Mouse (Mus musculus): ENCODE results near the gene Baz2b. TPM values are rescaled to one million over a fixed set of nuclear protein-coding genes. Genes with fewer than 3 reads are reported as not detected.

Baz2b gene
- total and polyA plus RNA-seq, 3 experiments: 5.7 to 11.4 TPM; not detected in 1

DNA sequence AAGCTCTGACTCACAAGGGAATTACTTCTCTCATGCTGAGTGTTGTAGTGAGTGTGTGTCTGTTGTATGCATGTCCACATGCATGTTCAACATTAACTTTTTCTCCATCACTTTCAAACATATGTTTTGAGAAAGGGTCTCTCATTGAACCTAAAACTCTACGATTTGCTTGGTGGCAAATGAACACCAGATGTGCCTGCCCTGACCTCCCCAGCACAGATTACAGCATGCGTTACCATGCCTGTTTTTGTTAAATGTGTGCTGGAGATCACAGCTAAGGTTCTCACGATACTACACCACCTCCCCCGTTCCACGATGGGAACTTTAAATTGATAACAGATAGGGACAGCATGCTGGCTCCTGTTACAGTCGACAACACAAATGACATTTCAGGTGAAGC, 222.1 kb downstream of the Baz2b start:
- no peak for DNase-seq (ENCODE audit: low read depth, low spot score)
- Histone ChIP-seq H3K9ac (ENCODE audit: control insufficient read depth, low read depth, low read length, poor library complexity, severe bottlenecking) (no peak overlapping the region), H3K9me3 (replicated peaks; ENCODE audit: insufficient read depth, low read length) (no peaks in the 10 kb centered on the region), H3K4me3 (ENCODE audit: control insufficient read depth in 1 of 2, insufficient read depth in 1 of 2, low read depth in 2 of 2, low read length in 2 of 2) (no peak overlapping the region), H3K36me3 (ENCODE audit: control insufficient read depth in 1 of 2, insufficient read depth in 2 of 2, low read length in 2 of 2) (no peaks in the 10 kb centered on the region), H3K79me2 (ENCODE audit: control insufficient read depth, insufficient read depth, low read length, poor library complexity) (no peaks in the 10 kb centered on the region), H3K4me1 (ENCODE audit: control insufficient read depth in 1 of 2, insufficient read depth in 2 of 2, low read length in 2 of 2) (no peaks in the 10 kb centered on the region), H3K27me3 (ENCODE audit: control insufficient read depth in 1 of 2, insufficient read depth in 2 of 2, low read length in 2 of 2) (no peaks in the 10 kb centered on the region; a peak in 1 of 4 replicates), H3K27ac (ENCODE audit: control insufficient read depth, low read depth, low read length) (no peak overlapping the region)
- no peak for TF ChIP-seq MAZ (IDR thresholded peaks at IDR 0.05; ENCODE audit: low read depth, low read length)
- TF ChIP-seq KAT2A (conservative IDR thresholded peaks at IDR 0.05; ENCODE audit: low read depth, low read length): no peak
- no peak for TF ChIP-seq MXI1 (IDR thresholded peaks at IDR 0.05; ENCODE audit: low read depth, low read length)

DNA sequence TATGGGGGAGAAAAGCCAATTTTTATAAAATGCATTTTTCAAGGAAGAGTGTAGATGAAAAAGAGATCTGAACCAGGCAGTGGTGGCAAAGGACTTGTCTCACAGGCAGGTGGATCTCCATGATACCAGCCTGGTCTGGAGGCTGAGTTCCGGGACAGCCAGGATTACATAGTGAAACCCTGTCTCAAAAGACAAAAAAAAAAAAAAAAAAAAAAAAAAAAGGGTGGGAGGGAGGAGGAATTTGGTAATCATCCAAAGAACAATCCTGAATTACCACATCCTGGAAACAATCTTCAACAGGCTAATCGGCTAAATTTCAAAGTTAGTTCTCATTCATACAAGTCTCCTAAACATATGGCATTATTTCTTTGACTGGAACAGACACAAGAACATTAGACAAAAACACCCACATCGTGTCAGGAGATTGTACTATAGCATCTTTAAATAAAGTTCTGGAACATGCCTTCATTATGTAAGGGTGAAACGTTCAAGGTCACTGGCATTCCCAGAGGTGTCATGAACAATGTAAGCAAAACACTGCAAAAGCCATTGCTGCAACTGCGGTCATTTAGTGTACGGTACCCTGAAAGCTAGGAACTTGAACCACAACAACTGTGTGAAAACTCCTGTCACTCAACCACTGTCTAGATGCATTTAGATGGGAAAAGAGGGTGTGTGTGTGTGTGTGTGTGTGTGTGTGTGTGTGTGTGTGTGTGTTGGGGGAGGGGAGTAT, 230.0 kb downstream of the Baz2b start:
- Histone ChIP-seq H3K27ac (ENCODE audit: control insufficient read depth, low read depth, low read length) (no peak overlapping the region), H3K27me3 (ENCODE audit: control insufficient read depth in 1 of 2, insufficient read depth in 2 of 2, low read length in 2 of 2) (no peaks in the 10 kb centered on the region), H3K79me2 (ENCODE audit: control insufficient read depth, insufficient read depth, low read length, poor library complexity) (no peaks in the 10 kb centered on the region), H3K9me3 (replicated peaks; ENCODE audit: insufficient read depth, low read length) (no peaks in the 10 kb centered on the region), H3K36me3 (ENCODE audit: control insufficient read depth in 1 of 2, insufficient read depth in 2 of 2, low read length in 2 of 2) (peaks cover 0 to 19% of the 10 kb centered on the region in 2 experiments; a peak in 2 of 4 replicates), H3K4me1 (ENCODE audit: control insufficient read depth in 1 of 2, insufficient read depth in 2 of 2, low read length in 2 of 2) (peaks cover 4 to 16% of the 10 kb centered on the region in 2 experiments), H3K9ac (ENCODE audit: control insufficient read depth, low read depth, low read length, poor library complexity, severe bottlenecking) (no peak overlapping the region), H3K4me3 (ENCODE audit: control insufficient read depth in 1 of 2, insufficient read depth in 1 of 2, low read depth in 2 of 2, low read length in 2 of 2) (no peak overlapping the region)
- TF ChIP-seq POLR2A (IDR thresholded peaks at IDR 0.05; ENCODE audit: control insufficient read depth in 1 of 2, insufficient read depth in 1 of 2, low read depth in 1 of 2, low read length in 2 of 2, poor library complexity in 1 of 2) (no peak), ZNF384 (IDR thresholded peaks at IDR 0.05; ENCODE audit: low read depth, low read length) (0 out of 2 replicates have a peak, but pooled peaks have one; percentile 31)
- DNase-seq (ENCODE audit: low read depth, low spot score): no peak

DNA sequence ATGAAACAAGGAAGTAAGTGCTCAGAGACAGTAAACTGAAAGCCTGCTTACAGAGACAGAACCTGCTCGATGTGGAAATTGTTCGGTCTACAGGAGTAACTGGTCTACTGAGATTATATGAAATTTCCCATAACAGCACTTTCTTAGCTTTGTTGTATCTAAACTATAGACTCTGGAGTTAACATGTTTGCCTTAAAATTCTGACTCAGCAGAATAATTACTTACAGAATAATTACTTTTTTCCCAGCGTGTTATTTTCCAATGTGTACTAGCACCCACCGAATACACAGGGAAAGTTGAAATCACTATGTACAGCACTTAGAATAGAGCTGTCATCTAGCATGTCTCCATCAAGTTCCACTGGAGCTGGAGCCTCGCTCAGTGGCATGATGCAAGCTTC, 233.0 kb downstream of the Baz2b start:
- Histone ChIP-seq H3K36me3 (ENCODE audit: control insufficient read depth in 1 of 2, insufficient read depth in 2 of 2, low read length in 2 of 2) (peaks cover 0 to 28% of the 10 kb centered on the region in 2 experiments; a peak in 2 of 4 replicates), H3K9me3 (replicated peaks; ENCODE audit: insufficient read depth, low read length) (no peaks in the 10 kb centered on the region), H3K27ac (ENCODE audit: control insufficient read depth, low read depth, low read length) (peak overlapping the region; percentile 27; the same call in 1 of the 2 replicates), H3K27me3 (ENCODE audit: control insufficient read depth in 1 of 2, insufficient read depth in 2 of 2, low read length in 2 of 2) (no peaks in the 10 kb centered on the region), H3K4me1 (ENCODE audit: control insufficient read depth in 1 of 2, insufficient read depth in 2 of 2, low read length in 2 of 2) (peaks cover 11 to 24% of the 10 kb centered on the region in 2 experiments), H3K4me3 (ENCODE audit: control insufficient read depth in 1 of 2, insufficient read depth in 1 of 2, low read depth in 2 of 2, low read length in 2 of 2) (peak overlapping the region in 1 of 2 experiments; percentile 24; a peak in 1 of 4 replicates), H3K79me2 (ENCODE audit: control insufficient read depth, insufficient read depth, low read length, poor library complexity) (no peaks in the 10 kb centered on the region), H3K9ac (ENCODE audit: control insufficient read depth, low read depth, low read length, poor library complexity, severe bottlenecking) (peak overlapping the region; percentile 42; the same call in 1 of the 2 replicates)
- peak; percentile 45 for DNase-seq (ENCODE audit: low read depth, low spot score)
- no peak for TF ChIP-seq CHD1 (IDR thresholded peaks at IDR 0.05; ENCODE audit: low read depth, low read length)
- peak; percentile 51; the same call in 1 of the 2 replicates for TF ChIP-seq MAFK (IDR thresholded peaks at IDR 0.05; ENCODE audit: borderline replicate concordance, low read depth, low read length)

DNA sequence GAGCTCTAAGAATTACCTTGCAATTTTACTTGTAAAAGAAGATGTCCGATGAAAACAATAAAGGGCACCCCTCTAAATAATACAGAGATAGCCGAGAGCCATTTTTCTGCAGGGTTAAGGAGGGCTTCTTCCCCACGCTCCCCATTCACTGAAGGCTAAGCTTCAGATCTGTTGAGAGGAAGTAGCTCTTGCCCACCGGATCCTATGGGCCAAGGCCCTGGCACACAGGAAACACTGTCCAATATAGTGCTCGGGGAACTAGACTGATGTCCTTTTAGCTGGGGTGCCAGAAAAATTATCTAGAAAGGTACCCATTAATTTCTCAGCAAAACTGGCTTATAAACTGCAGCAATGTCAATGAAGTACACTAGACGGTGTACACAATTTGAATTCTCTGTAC, 233.9 kb downstream of the Baz2b start:
- no peak overlapping the region for H3K27ac ChIP-seq (ENCODE audit: control insufficient read depth, low read depth, low read length)
- no peak overlapping the region for H3K9ac ChIP-seq (ENCODE audit: control insufficient read depth, low read depth, low read length, poor library complexity, severe bottlenecking)
- H3K79me2 ChIP-seq (ENCODE audit: control insufficient read depth, insufficient read depth, low read length, poor library complexity): no peaks in the 10 kb centered on the region
- peaks cover 11 to 24% of the 10 kb centered on the region in 2 experiments for H3K4me1 ChIP-seq (ENCODE audit: control insufficient read depth in 1 of 2, insufficient read depth in 2 of 2, low read length in 2 of 2)
- H3K9me3 ChIP-seq (replicated peaks; ENCODE audit: insufficient read depth, low read length): no peaks in the 10 kb centered on the region
- TF ChIP-seq SMC3 (IDR thresholded peaks at IDR 0.05; ENCODE audit: low read depth, low read length) (no peak), GABPA (IDR thresholded peaks at IDR 0.05; ENCODE audit: low read depth, low read length) (no peak), MEF2A (IDR thresholded peaks at IDR 0.05; ENCODE audit: extremely low read depth, insufficient replicate concordance, low read depth, low read length, poor library complexity, severe bottlenecking) (no peak), JUND (IDR thresholded peaks at IDR 0.05; ENCODE audit: low read depth, low read length) (no peak), MAZ (IDR thresholded peaks at IDR 0.05; ENCODE audit: low read depth, low read length) (no peak), RCOR1 (IDR thresholded peaks at IDR 0.05; ENCODE audit: low read depth, low read length) (no peak), ETS1 (IDR thresholded peaks at IDR 0.05; ENCODE audit: low read depth, low read length) (no peak), BHLHE40 (IDR thresholded peaks at IDR 0.05; ENCODE audit: borderline replicate concordance, low read depth, low read length) (no peak)
- peaks cover 0 to 28% of the 10 kb centered on the region in 2 experiments; a peak in 2 of 4 replicates for H3K36me3 ChIP-seq (ENCODE audit: control insufficient read depth in 1 of 2, insufficient read depth in 2 of 2, low read length in 2 of 2)
- H3K27me3 ChIP-seq (ENCODE audit: control insufficient read depth in 1 of 2, insufficient read depth in 2 of 2, low read length in 2 of 2): no peaks in the 10 kb centered on the region
- H3K4me3 ChIP-seq (ENCODE audit: control insufficient read depth in 1 of 2, insufficient read depth in 1 of 2, low read depth in 2 of 2, low read length in 2 of 2): no peak overlapping the region
- no peak for DNase-seq (ENCODE audit: low read depth, low spot score)
